Mouse (Mus musculus): Measurements from ENCODE around the gene Cdk5. TPM values are rescaled to one million over a fixed set of nuclear protein-coding genes. Genes with fewer than 3 reads are reported as not detected.

Gene Cdk5
- polyA plus RNA-seq (2014; fragmentation: Illumina TruSeq; extraction: RNeasy Lipid Tissue Mini Kit (QIAGEN cat#74804); ENCODE audit: low read depth, low replicate concordance) = 43.5 TPM

DNA sequence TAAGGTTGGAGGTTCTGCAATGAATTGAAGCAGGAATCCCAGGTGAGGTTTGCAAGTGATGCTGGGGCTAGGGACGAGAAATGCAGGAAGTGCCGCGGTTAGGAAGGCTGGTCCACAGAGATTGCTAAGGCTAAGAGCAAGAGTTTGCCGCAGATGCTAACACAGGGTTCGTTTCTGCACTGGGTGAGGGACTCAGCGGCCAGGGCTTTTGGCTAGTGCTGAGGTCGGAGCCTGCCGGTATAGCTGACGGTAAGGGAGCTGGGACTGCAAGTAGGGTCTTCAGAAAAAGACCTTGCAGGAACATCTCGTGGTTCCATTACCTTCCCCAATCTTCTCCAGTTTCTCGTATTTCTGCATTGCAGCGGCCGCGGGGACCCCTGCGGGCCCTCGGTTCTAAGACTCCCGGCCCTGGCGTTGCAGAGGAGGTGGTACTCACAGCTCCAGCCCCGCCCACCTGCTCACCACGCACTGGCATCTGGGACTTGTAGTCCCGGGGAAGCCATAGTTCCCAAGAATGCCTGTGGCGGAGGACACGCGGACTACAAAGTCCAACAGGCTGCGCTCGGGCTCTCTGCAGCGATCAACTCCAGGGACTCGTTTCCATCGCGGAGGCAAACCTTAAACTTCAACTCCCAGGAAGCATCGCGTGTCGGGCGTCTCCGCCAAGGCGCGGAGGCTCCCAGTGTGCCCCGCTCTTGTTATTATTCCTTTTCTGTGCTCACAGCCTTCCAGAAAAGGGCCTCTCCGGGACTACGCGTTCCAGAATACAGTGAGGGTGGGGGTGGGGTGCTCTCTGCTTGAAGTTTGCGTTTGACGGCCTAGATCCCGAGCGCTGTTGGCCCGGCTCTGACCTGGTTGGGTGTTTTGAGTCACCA is at the start of gene Cdk5, which contains the start of gene Slc4a2:
Gene Cdk5 (minus strand): TSS at position 402 of the 875 bp plus-strand sequence.
Gene Slc4a2 (plus strand): TSS at position 709 of the 875 bp plus-strand sequence.

DNA sequence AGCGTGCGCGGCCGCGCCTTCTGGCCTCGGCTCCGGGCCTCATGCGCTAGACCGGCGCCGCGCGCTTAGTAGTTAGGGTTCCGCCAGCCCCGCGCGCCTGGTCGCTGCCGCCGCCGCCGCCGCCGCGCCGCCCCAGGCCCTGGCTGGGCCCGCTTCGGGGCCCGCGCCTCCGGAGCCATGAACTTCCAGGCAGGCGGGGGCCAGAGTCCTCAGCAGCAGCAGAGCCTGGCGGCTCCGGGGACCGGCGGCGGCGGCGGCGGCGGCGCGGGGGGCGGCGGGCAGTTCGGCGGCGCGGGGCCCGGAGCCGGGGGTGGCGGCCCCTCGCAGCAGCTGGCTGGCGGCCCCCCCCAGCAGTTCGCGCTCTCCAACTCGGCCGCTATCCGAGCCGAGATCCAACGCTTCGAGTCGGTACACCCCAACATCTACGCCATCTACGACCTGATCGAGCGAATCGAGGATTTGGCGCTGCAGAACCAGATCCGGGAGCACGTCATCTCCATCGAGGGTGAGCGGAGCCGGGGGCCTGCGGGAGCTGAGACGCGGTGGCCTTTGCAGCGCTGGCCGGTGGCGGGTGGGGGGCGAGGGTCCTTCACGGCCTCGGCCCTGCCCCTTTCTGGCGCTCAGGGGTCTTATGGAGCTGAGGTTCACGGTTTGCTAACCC is 28.8 kb upstream of the Cdk5 start, which contains the start of gene Agap3:
Gene Agap3 (plus strand): TSS at position 148 of the 661 bp plus-strand sequence.

DNA sequence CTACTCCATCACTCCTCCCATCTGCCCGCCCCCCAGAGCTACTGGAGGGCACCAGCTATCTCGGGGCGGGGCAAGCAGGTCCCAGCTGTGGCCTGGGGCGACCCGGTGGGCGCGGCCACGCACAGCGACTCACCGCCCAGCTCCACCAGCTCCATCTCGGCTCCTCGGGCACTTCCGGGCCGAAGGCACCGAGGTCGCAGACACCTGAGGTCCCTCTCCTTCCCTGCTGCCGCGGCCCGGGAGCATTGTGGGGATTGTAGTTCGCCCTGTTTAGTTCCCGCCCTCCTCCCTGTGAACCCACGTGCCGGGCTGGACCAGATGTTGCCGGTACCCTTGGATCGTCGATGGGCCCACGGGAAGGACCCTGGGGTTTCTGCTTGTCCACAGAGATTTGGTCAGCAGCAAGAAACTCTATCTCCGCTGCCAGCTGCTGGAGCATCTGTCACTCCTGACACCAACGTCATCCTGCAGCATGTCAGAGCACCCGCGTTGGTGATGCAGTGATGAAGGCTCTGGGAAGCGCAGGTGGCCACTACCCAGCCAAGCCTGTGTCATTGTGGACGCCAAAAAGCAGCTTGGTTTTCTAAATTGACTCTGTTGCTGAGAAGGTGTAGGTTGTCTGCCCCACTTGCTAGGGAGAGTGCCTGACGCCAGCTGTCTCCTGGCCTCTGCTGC is 24.4 kb upstream of the Cdk5 start, which contains the start of gene Tmub1:
Gene Tmub1 (minus strand): TSS at position 231 of the 675 bp plus-strand sequence.

DNA sequence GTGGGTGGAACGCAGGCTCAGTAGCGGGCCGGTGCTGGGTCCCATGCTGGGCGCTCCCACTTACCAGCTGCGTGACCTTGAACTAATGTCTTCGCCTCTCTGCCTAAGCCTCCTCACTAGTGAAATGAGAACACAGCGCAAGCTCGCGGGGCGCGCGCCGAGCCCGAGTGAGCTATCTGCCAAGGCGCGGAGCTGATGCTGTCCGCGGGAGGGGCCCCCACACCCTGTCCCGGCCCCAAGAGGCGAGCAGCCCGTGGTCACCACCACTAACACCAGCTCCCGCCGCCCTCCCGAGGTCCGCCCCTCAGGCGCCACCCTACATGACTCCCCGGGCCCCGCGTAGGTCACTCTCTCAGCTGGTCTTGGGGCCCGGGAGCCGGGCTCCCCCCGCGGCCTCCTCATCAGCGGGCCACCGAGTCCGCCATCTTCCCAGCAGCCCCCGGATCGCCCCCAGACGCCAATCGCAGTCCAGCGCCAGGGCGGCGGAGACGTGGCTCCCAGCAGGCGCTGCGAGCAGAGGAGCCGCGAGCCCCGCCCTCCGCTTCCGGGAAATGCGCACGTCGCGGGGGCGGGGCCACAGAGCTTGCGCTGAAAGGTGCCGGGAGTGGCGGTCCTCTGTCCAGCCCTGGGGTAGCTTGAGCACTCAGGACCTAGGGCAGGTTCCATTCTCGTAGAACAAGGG is 21.6 kb upstream of the Cdk5 start, which contains the start of gene Fastk:
Gene Fastk (minus strand): TSS at position 542 of the 682 bp plus-strand sequence.

GRCm38 (mm10) chr5:24413042-24413693 is 10.2 kb downstream of the Cdk5 start, which contains the start of gene Asic3:
Gene Asic3, plus strand, starts transcription at chr5:24413392.

GRCm38 (mm10) chr5:24393392-24393997 is 29.8 kb downstream of the Cdk5 start, which contains the start of gene Abcb8:
Gene Abcb8, plus strand, starts transcription at chr5:24393663.

DNA sequence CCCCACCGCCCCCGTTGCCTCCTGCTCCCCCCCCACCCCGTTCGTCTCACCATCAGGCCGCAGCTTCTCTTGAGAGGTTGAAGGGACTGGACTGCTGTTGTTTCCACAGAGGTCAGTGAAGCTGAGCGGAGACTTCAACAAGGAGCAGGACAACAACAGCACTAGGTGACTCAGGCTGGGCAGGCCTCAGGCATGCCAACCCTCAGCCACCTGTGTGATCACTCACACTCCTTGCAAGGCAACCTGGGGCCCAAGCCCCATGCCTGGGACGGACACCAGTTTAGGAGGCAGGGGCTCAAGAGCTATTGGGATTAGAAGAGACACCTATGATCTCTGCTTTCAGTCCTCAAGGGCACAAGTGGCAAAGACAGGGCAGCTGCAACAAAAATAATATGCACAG is 31.5 kb downstream of the Cdk5 start, which contains the start of gene Atg9b:
Gene Atg9b (minus strand): TSS at position 280 of the 400 bp plus-strand sequence.

Other genes starting within 250 kb of the Cdk5 start
- gene Kcnh2, start 71.9 kb downstream of the Cdk5 start, polyA plus RNA-seq (2014; fragmentation: Illumina TruSeq; extraction: RNeasy Lipid Tissue Mini Kit (QIAGEN cat#74804); ENCODE audit: low read depth, low replicate concordance) = 16.1 TPM
- gene Nos3, start 58.7 kb downstream of the Cdk5 start, polyA plus RNA-seq (2014; fragmentation: Illumina TruSeq; extraction: RNeasy Lipid Tissue Mini Kit (QIAGEN cat#74804); ENCODE audit: low read depth, low replicate concordance) = 9.9 TPM
- 0.74 TPM for gene Atg9b, start 31.4 kb downstream of the Cdk5 start, polyA plus RNA-seq (2014; fragmentation: Illumina TruSeq; extraction: RNeasy Lipid Tissue Mini Kit (QIAGEN cat#74804); ENCODE audit: low read depth, low replicate concordance)
- gene Abcb8, start 29.9 kb downstream of the Cdk5 start, polyA plus RNA-seq (2014; fragmentation: Illumina TruSeq; extraction: RNeasy Lipid Tissue Mini Kit (QIAGEN cat#74804); ENCODE audit: low read depth, low replicate concordance) = 36.5 TPM
- gene Asic3, start 10.1 kb downstream of the Cdk5 start, polyA plus RNA-seq (2014; fragmentation: Illumina TruSeq; extraction: RNeasy Lipid Tissue Mini Kit (QIAGEN cat#74804); ENCODE audit: low read depth, low replicate concordance) = not detected
- 48.3 TPM for gene Slc4a2, start 307 bp upstream of the Cdk5 start, polyA plus RNA-seq (2014; fragmentation: Illumina TruSeq; extraction: RNeasy Lipid Tissue Mini Kit (QIAGEN cat#74804); ENCODE audit: low read depth, low replicate concordance)
- gene Fastk, start 21.8 kb upstream of the Cdk5 start, polyA plus RNA-seq (2014; fragmentation: Illumina TruSeq; extraction: RNeasy Lipid Tissue Mini Kit (QIAGEN cat#74804); ENCODE audit: low read depth, low replicate concordance) = 58.6 TPM
- gene Tmub1, start 24.3 kb upstream of the Cdk5 start, polyA plus RNA-seq (2014; fragmentation: Illumina TruSeq; extraction: RNeasy Lipid Tissue Mini Kit (QIAGEN cat#74804); ENCODE audit: low read depth, low replicate concordance) = 23.1 TPM
- gene Agap3, start 28.6 kb upstream of the Cdk5 start, polyA plus RNA-seq (2014; fragmentation: Illumina TruSeq; extraction: RNeasy Lipid Tissue Mini Kit (QIAGEN cat#74804); ENCODE audit: low read depth, low replicate concordance) = 51.5 TPM
- gene Gbx1, start 103.7 kb upstream of the Cdk5 start, polyA plus RNA-seq (2014; fragmentation: Illumina TruSeq; extraction: RNeasy Lipid Tissue Mini Kit (QIAGEN cat#74804); ENCODE audit: low read depth, low replicate concordance) = not detected
- gene Asb10, start 117.4 kb upstream of the Cdk5 start, polyA plus RNA-seq (2014; fragmentation: Illumina TruSeq; extraction: RNeasy Lipid Tissue Mini Kit (QIAGEN cat#74804); ENCODE audit: low read depth, low replicate concordance) = 0.91 TPM
- 1.3 TPM for gene 4931409K22Rik, start 133.3 kb upstream of the Cdk5 start, polyA plus RNA-seq (2014; fragmentation: Illumina TruSeq; extraction: RNeasy Lipid Tissue Mini Kit (QIAGEN cat#74804); ENCODE audit: low read depth, low replicate concordance)
- gene Abcf2, start 153.9 kb upstream of the Cdk5 start, polyA plus RNA-seq (2014; fragmentation: Illumina TruSeq; extraction: RNeasy Lipid Tissue Mini Kit (QIAGEN cat#74804); ENCODE audit: low read depth, low replicate concordance) = 38.6 TPM
- gene Chpf2, start 163.2 kb upstream of the Cdk5 start, polyA plus RNA-seq (2014; fragmentation: Illumina TruSeq; extraction: RNeasy Lipid Tissue Mini Kit (QIAGEN cat#74804); ENCODE audit: low read depth, low replicate concordance) = 41.2 TPM
- gene Smarcd3, start 200.9 kb upstream of the Cdk5 start, polyA plus RNA-seq (2014; fragmentation: Illumina TruSeq; extraction: RNeasy Lipid Tissue Mini Kit (QIAGEN cat#74804); ENCODE audit: low read depth, low replicate concordance) = 180 TPM